Mouse (Mus musculus) MEL (cell line): ENCODE results near the gene Olfr1364.

Source experiments
- MXI1 ChIP-seq: IDR thresholded peaks from 2 replicates; pipeline ENCODE4 v1.6.1; 2011; ENCODE audit warnings: mild to moderate bottlenecking, low read depth, low read length, improper control_type of control experiment
- POLR2A ChIP-seq, 2 experiments: IDR thresholded peaks; 2 replicates each; pipeline ENCODE4 v1.6.1; 2011 to 2012; ENCODE audit warnings: low read length in 2 of 2, mild to moderate bottlenecking in 2 of 2, control low read depth in 1 of 2, improper control_type of control experiment in 1 of 2, low read depth in 1 of 2, moderate library complexity in 1 of 2; ENCODE audit not compliant: control insufficient read depth in 1 of 2, insufficient read depth in 1 of 2, poor library complexity in 1 of 2
- TCF12 ChIP-seq: IDR thresholded peaks from 2 replicates; pipeline ENCODE4 v1.6.1; 2014; ENCODE audit warnings: low read depth, mild to moderate bottlenecking, inconsistent platforms, low read length, improper control_type of control experiment, moderate library complexity
- ZNF384 ChIP-seq: IDR thresholded peaks from 2 replicates; pipeline ENCODE4 v1.6.1; 2012; ENCODE audit warnings: low read depth, mild to moderate bottlenecking, inconsistent platforms, low read length, improper control_type of control experiment

DNA sequence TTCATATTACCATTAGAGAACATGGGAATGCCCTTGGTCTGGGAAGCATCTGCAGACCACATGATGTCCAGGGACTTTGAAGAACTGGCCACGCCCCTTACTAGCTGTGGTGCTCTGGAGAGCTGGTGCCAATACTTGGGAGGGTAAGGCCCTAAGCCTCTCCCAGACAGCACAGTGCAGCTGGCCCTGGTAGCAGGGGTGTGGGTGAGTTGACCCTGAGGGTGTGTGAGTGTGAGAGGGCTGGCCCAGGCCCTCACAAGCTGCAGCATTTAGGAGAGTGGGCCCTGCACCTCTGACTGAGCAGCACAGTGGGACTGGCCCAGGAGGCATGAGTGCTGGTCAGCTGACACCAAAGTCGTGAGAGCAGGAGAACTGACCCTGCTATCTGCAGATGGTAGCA, 10.1 kb upstream of the Olfr1364 start:
- TF ChIP-seq TCF12 (no peak), MXI1 (no peak), ZNF384 (no peak), POLR2A (IDR thresholded peaks at IDR 0.05; ENCODE audit: control insufficient read depth in 1 of 2, insufficient read depth in 1 of 2, low read depth in 1 of 2, low read length in 2 of 2, poor library complexity in 1 of 2) (no peak)
